Mouse (Mus musculus): Measurements from ENCODE around the gene Gm45062.

DNA sequence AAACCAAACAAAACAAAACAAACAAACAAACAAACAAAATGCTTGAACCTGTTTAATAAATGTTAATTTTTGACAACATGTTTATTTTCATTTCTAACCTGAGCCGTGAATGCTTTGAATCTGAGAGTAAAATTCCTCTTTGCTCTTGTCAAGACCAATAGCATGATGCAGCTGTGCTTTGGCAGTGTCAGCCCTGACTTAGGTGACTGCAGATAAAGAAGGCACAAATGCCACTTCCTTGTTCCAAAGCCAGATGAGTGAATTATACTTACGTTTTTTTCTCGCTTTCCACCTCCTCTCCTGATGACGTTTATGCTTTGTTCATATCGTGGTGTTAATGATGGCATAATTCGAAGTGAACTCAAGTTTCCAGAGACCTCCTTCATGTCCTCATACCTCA, 131.0 kb downstream of the Gm45062 start:
- TF ChIP-seq CTCF (IDR thresholded peaks at IDR 0.05; ENCODE audit: low read depth, low read length) (no peak), EP300 (IDR thresholded peaks at IDR 0.05; ENCODE audit: insufficient read depth, low read depth, low read length) (no peak), POLR2A (IDR thresholded peaks at IDR 0.05; ENCODE audit: insufficient read depth, low read length) (no peak)

Measured in ES-Bruce4 (cell line).